ENCODE assay signal across 13 mouse cellular contexts in the genomic region with DNA sequence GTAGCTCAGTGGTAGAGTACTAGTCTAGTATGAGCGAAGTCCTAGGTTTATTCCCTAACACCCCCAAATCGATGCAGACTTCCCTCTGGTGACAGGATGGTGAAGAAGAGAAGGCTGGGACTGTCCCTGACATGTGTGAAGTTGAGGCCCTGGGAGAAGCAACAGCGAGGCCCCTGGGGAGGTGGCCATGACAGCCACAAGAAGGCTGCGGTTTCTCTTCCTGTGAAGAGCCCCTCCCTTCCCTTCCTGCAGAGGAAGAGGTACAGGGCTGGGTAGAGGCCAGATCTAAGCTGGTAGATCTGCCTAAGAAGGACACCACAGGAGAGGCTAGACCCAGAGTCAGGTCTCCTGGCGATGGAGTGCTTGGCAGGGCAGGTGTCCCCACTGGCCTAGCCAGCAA. TPM values are rescaled to one million over a fixed set of nuclear protein-coding genes. Genes with fewer than 3 reads are reported as not detected.
DNase-seq lines count a peak whose midpoint lies in the region; ATAC-seq and TF ChIP-seq lines count a peak whose summit lies in the region.
"Had no signal": no experiment of that assay in that cellular context is flagged by ENCODE, and none has a peak within 500 bp of the region (broad histone marks: within the 10 kb centered on the region; RNA-seq: fewer than 3 reads in every experiment).

No protein-coding gene starts in this region.

- no peaks in the 10 kb centered on the region for H3K9me3 ChIP-seq in forebrain, embryonic 10.5 days
- H3K9me3 ChIP-seq: hindbrain, embryonic 12.5 days had no signal

- DNase-seq in lung, postnatal 25 days (ENCODE audit: low spot score), result peak; percentile 66
- DNase-seq in lung, adult 2 months, result no peak
- peak; percentile 57 for DNase-seq in liver
- DNase-seq in natural killer cell, adult 2 months (ENCODE audit: low spot score in 2 of 2), result peak; percentile 83 to 85
- peak; percentile 79 for DNase-seq in thymus, postnatal 25 days
- no peak for DNase-seq in forebrain, embryonic 10.5 days (ENCODE audit: extremely low spot score, low spot score)
- DNase-seq in adrenal gland, adult 8-10 months, result no peak
- DNase-seq: cerebellum, adult 11-12 months; kidney, postnatal 4 days had no signal

- WGBS in lung, adult 2 months, result 55% methylated on average over 5 of the region's 5 CpGs
- 89% methylated on average over 5 of the region's 5 CpGs for WGBS in forebrain, embryonic 10.5 days

- no peaks in the 10 kb centered on the region for H3K27me3 ChIP-seq in forebrain, embryonic 10.5 days (ENCODE audit: poor library complexity, severe bottlenecking)

- no peak for ATAC-seq in frontal cortex, adult (ENCODE audit: low TSS enrichment)

- H3K27ac ChIP-seq in forebrain, embryonic 10.5 days, result no peak overlapping the region
- H3K27ac ChIP-seq: hindbrain, embryonic 12.5 days had no signal

- no peaks in the 10 kb centered on the region for H3K36me3 ChIP-seq in forebrain, embryonic 10.5 days (replicated peaks)
- H3K36me3 ChIP-seq: hindbrain, embryonic 12.5 days had no signal

- H3K4me1 ChIP-seq in lung, adult 2 months (ENCODE audit: control insufficient read depth, insufficient read depth, low read length), result no peaks in the 10 kb centered on the region
- peaks cover 20% of the 10 kb centered on the region for H3K4me1 ChIP-seq in forebrain, embryonic 10.5 days
- H3K4me1 ChIP-seq: hindbrain, embryonic 12.5 days had no signal

- H3K4me3 ChIP-seq in lung, adult 2 months (replicated peaks; ENCODE audit: extremely low read depth, low read depth, low read length), result no peak overlapping the region
- no peak overlapping the region for H3K4me3 ChIP-seq in forebrain, embryonic 10.5 days
- H3K4me3 ChIP-seq: hindbrain, embryonic 12.5 days had no signal

- TF ChIP-seq POLR2A in lung, adult 2 months (IDR thresholded peaks at IDR 0.05; ENCODE audit: borderline replicate concordance, extremely low read depth, low read depth, low read length), result no peak

- no peak for TF ChIP-seq CTCF in lung, adult 2 months (IDR thresholded peaks at IDR 0.05; ENCODE audit: insufficient read depth, low read length)

RNA-seq across cellular contexts. Expression of a gene that starts 8.6 kb away (rescaled TPM):
- 145 and 187 TPM in 2 replicates for polyA plus RNA-seq in lung, adult 2 months (2012; rRNA removed)
- 3.1 and 6.1 TPM in 2 replicates for polyA plus RNA-seq in forebrain, embryonic 10.5 days (2016; fragmentation: Nextera tagmentation; extraction: Ambion mirVana)
- 10 to 100 TPM in 2 of 4 experiments, 1 to 10 TPM in 2; 4.2 to 19.0 (median 7.7) TPM for total RNA-seq in adrenal gland, adult 8-10 months (2022)

RNA-seq across cellular contexts. Expression of a gene that starts 19.5 kb away (rescaled TPM):
- polyA plus RNA-seq in lung, adult 2 months (2012; rRNA removed), result 0.02 and 0.03 TPM in 2 replicates
- 0.09 TPM in 1 of 2 replicates, not detected in the other for polyA plus RNA-seq in forebrain, embryonic 10.5 days (2016; fragmentation: Nextera tagmentation; extraction: Ambion mirVana)
- total RNA-seq in adrenal gland, adult 8-10 months (2022), result under 1 TPM; 0.31 to 0.91 (median 0.49) TPM
- polyA plus RNA-seq: limb, embryonic 11.5 days; midbrain, embryonic 11.5 days had no signal

RNA-seq across cellular contexts. Expression of a gene that starts 32.7 kb away (rescaled TPM):
- 22.9 and 23.0 TPM in 2 replicates for polyA plus RNA-seq in lung, adult 2 months (2012; rRNA removed)
- polyA plus RNA-seq in forebrain, embryonic 10.5 days (2016; fragmentation: Nextera tagmentation; extraction: Ambion mirVana), result 8.4 and 8.8 TPM in 2 replicates
- total RNA-seq in adrenal gland, adult 8-10 months (2022), result 10 to 100 TPM; 19.3 to 41.2 (median 31.8) TPM

RNA-seq across cellular contexts. Expression of a gene that starts 32.9 kb away (rescaled TPM):
- polyA plus RNA-seq in lung, adult 2 months (2012; rRNA removed), result 42.8 and 45.5 TPM in 2 replicates
- polyA plus RNA-seq in forebrain, embryonic 10.5 days (2016; fragmentation: Nextera tagmentation; extraction: Ambion mirVana), result 4.5 TPM in 2 replicates
- 10 to 100 TPM in 2 of 4 experiments, 1 to 10 TPM in 2; 8.1 to 21.3 (median 14.8) TPM for total RNA-seq in adrenal gland, adult 8-10 months (2022)

Comparison
In these comparisons a context has a peak if more than half of its experiments do, and no peak if none do; other contexts are left out.
1. DNase-seq: peak in lung, postnatal 25 days (single experiment), liver (single experiment), natural killer cell, adult 2 months (2 of 2) and thymus, postnatal 25 days (single experiment); none in lung, adult 2 months (single experiment), forebrain, embryonic 10.5 days (single experiment) and adrenal gland, adult 8-10 months (single experiment).
2. RNA of a gene that starts 8.6 kb away (polyA plus RNA-seq): 145 to 187 TPM in lung, adult 2 months; 3.1 to 6.1 TPM in forebrain, embryonic 10.5 days; every median in the first group is over 10 times any median in the second.